Mouse (Mus musculus) stomach, embryonic 14.5 days (tissue): ENCODE measurements around the gene Kat5. TPM values are rescaled to one million over a fixed set of nuclear protein-coding genes. Genes with fewer than 3 reads are reported as not detected.

ENCODE experiments used
- ATAC-seq: fragments of 200-750 bp; cut with Nextera tagmentation; 2 replicates; pipeline ENCODE4 v1.8.0; 2017; ENCODE audit warnings: low read depth, moderate TSS enrichment; ENCODE audit not compliant: insufficient number of reproducible peaks, insufficient read depth, low FRiP score
- H3K27ac ChIP-seq: fragments of 300-500 bp; sonication (generic); 2 replicates; pipeline ENCODE4 v1.5.1; 2014; ENCODE audit warnings: mild to moderate bottlenecking, low read length, moderate library complexity, mixed read lengths
- H3K27me3 ChIP-seq: fragments of 300-500 bp; sonication (generic); 2 replicates; pipeline ENCODE4 v1.6.1; 2014; ENCODE audit warnings: low read length, control low read depth, mixed read lengths; ENCODE audit not compliant: control insufficient read depth, insufficient read depth
- H3K36me3 ChIP-seq: fragments of 300-500 bp; sonication (generic); 2 replicates; pipeline ENCODE4 v1.6.1; 2014; ENCODE audit warnings: mild to moderate bottlenecking, control low read depth, low read length, moderate library complexity, mixed read lengths; ENCODE audit not compliant: control insufficient read depth, insufficient read depth
- H3K4me1 ChIP-seq: fragments of 300-500 bp; sonication (generic); 2 replicates; pipeline ENCODE4 v1.6.1; 2014; ENCODE audit warnings: low read length, control low read depth, mixed read lengths; ENCODE audit not compliant: control insufficient read depth, insufficient read depth
- H3K4me2 ChIP-seq: fragments of 300-500 bp; sonication (generic); replicated peaks from 2 replicates; pipeline ENCODE4 v1.6.1; 2014; ENCODE audit warnings: low read depth, low read length, control low read depth
- H3K4me3 ChIP-seq: fragments of 300-500 bp; sonication (generic); 2 replicates; pipeline ENCODE4 v1.5.1; 2014; ENCODE audit warnings: low read depth, low read length, control low read depth
- H3K9ac ChIP-seq: fragments of 300-500 bp; sonication (generic); replicated peaks from 2 replicates; pipeline ENCODE4 v1.6.1; 2014; ENCODE audit warnings: low read depth, mild to moderate bottlenecking, control low read depth, low read length, moderate library complexity, mixed read lengths
- H3K9me3 ChIP-seq: fragments of 300-500 bp; sonication (generic); 2 replicates; pipeline ENCODE4 v1.6.1; 2016; ENCODE audit warnings: low read depth, low read length, control low read depth; ENCODE audit not compliant: control insufficient read depth
- WGBS: fragments of 180-500 bp; shearing (Covaris S2); extraction: QIAGEN DNeasy Blood & Tissue Kit; methylation state at CpG from one replicate; pipeline ENCODE4 v1.1.7; 2014; 5-methylcytosine and 5-hydroxymethylcytosine counted together
- polyA plus RNA-seq: library from polyadenylated mRNA; unstranded; fragments of >200 nt; fragmentation: Nextera tagmentation; extraction: Ambion mirVana; gene quantifications from 2 replicates; pipeline ENCODE4 v1.2.1, GENCODE M21; 2014

Gene Kat5
- polyA plus RNA-seq, 1 experiment from 2014 or later, result 30.5 TPM

- peak overlapping the region; percentile 83 for H3K4me3 ChIP-seq
- peak overlapping the region; percentile 84 for H3K9ac ChIP-seq
- peaks cover 29% of the 10 kb centered on the region for H3K36me3 ChIP-seq
- whole genome bisulfite sequencing, result 40% methylated on average over 12 of the region's 12 CpGs
- H3K27me3 ChIP-seq, result no peaks in the 10 kb centered on the region
- peak overlapping the region; percentile 79 for H3K4me2 ChIP-seq
- peak overlapping the region; percentile 92 for H3K27ac ChIP-seq
- no peak for ATAC-seq
- no peaks in the 10 kb centered on the region for H3K9me3 ChIP-seq
- peaks cover 7% of the 10 kb centered on the region; the same call in 1 of the 2 replicates for H3K4me1 ChIP-seq
Measured at GRCm38 (mm10) chr19:5636571-5637041, 26.6 kb upstream of the Kat5 start.

- H3K36me3 ChIP-seq, result peaks cover 24% of the 10 kb centered on the region
- H3K9ac ChIP-seq, result no peak overlapping the region
Measured at GRCm38 (mm10) chr19:5636036-5636570, 26.1 kb upstream of the Kat5 start.

GRCm38 (mm10) chr19:5632120-5632519 is 22.1 kb upstream of the Kat5 start:
- H3K36me3 ChIP-seq, result no peaks in the 10 kb centered on the region

More at GRCm38 (mm10) chr19:5636036-5636570, 26.1 kb upstream of the Kat5 start:
- H3K27me3 ChIP-seq, result no peaks in the 10 kb centered on the region
- H3K4me3 ChIP-seq, result no peak overlapping the region
- ATAC-seq, result no peak
- WGBS, result 72% methylated on average over 7 of the region's 7 CpGs
- no peaks in the 10 kb centered on the region for H3K9me3 ChIP-seq
- peaks cover 7% of the 10 kb centered on the region; the same call in 1 of the 2 replicates for H3K4me1 ChIP-seq
- no peak overlapping the region for H3K27ac ChIP-seq
- peak overlapping the region; percentile 79 for H3K4me2 ChIP-seq

GRCm38 (mm10) chr19:5629907-5630306 is 19.9 kb upstream of the Kat5 start:
- Histone ChIP-seq H3K4me3 (no peak overlapping the region), H3K27ac (no peak overlapping the region), H3K36me3 (no peaks in the 10 kb centered on the region), H3K4me1 (no peaks in the 10 kb centered on the region), H3K4me2 (no peak overlapping the region), H3K9me3 (no peaks in the 10 kb centered on the region), H3K27me3 (no peaks in the 10 kb centered on the region), H3K9ac (no peak overlapping the region)
- ATAC-seq, result no peak

More at GRCm38 (mm10) chr19:5632120-5632519, 22.1 kb upstream of the Kat5 start:
- Histone ChIP-seq H3K9me3 (no peaks in the 10 kb centered on the region), H3K27me3 (no peaks in the 10 kb centered on the region), H3K27ac (no peak overlapping the region), H3K9ac (no peak overlapping the region), H3K4me3 (no peak overlapping the region), H3K4me1 (no peaks in the 10 kb centered on the region), H3K4me2 (no peak overlapping the region)
- WGBS, result 79% methylated on average over 9 of the region's 9 CpGs
- no peak for ATAC-seq

GRCm38 (mm10) chr19:5625311-5625710 is 15.3 kb upstream of the Kat5 start:
- WGBS, result 92% methylated on average over 8 of the region's 8 CpGs
- H3K9me3 ChIP-seq, result no peaks in the 10 kb centered on the region

GRCm38 (mm10) chr19:5621884-5622283 is 11.8 kb upstream of the Kat5 start:
- H3K36me3 ChIP-seq, result no peaks in the 10 kb centered on the region
- no peak overlapping the region for H3K9ac ChIP-seq
- H3K9me3 ChIP-seq, result no peaks in the 10 kb centered on the region
- no peaks in the 10 kb centered on the region for H3K27me3 ChIP-seq
- H3K27ac ChIP-seq, result no peak overlapping the region
- WGBS, result 77% methylated on average over 5 of the region's 5 CpGs
- no peak overlapping the region for H3K4me2 ChIP-seq
- H3K4me1 ChIP-seq, result no peaks in the 10 kb centered on the region
- ATAC-seq, result no peak
- no peak overlapping the region for H3K4me3 ChIP-seq

More at GRCm38 (mm10) chr19:5625311-5625710, 15.3 kb upstream of the Kat5 start:
- Histone ChIP-seq H3K4me2 (no peak overlapping the region), H3K27me3 (no peaks in the 10 kb centered on the region), H3K27ac (no peak overlapping the region), H3K9ac (no peak overlapping the region), H3K4me1 (no peaks in the 10 kb centered on the region), H3K4me3 (no peak overlapping the region), H3K36me3 (no peaks in the 10 kb centered on the region)
- ATAC-seq, result no peak

- Histone ChIP-seq H3K9ac (no peak overlapping the region), H3K27ac (no peak overlapping the region), H3K4me3 (no peak overlapping the region), H3K4me2 (no peak overlapping the region), H3K36me3 (no peaks in the 10 kb centered on the region), H3K27me3 (no peaks in the 10 kb centered on the region), H3K4me1 (no peaks in the 10 kb centered on the region), H3K9me3 (no peaks in the 10 kb centered on the region)
- ATAC-seq, result no peak
- WGBS, result 78% methylated on average over 4 of the region's 4 CpGs
Measured at GRCm38 (mm10) chr19:5620007-5620406, 10.0 kb upstream of the Kat5 start.

GRCm38 (mm10) chr19:5614953-5615352 is 4.9 kb upstream of the Kat5 start:
- no peaks in the 10 kb centered on the region for H3K36me3 ChIP-seq
- no peak overlapping the region for H3K27ac ChIP-seq
- no peaks in the 10 kb centered on the region for H3K9me3 ChIP-seq
- no peaks in the 10 kb centered on the region for H3K4me1 ChIP-seq
- no peaks in the 10 kb centered on the region for H3K27me3 ChIP-seq
- no peak overlapping the region for H3K9ac ChIP-seq
- no peak overlapping the region for H3K4me3 ChIP-seq
- 66% methylated on average over 2 of the region's 2 CpGs for WGBS
- H3K4me2 ChIP-seq, result no peak overlapping the region
- ATAC-seq, result no peak
